Mouse (Mus musculus): ENCODE measurements around the gene Tmem132c.

DNA sequence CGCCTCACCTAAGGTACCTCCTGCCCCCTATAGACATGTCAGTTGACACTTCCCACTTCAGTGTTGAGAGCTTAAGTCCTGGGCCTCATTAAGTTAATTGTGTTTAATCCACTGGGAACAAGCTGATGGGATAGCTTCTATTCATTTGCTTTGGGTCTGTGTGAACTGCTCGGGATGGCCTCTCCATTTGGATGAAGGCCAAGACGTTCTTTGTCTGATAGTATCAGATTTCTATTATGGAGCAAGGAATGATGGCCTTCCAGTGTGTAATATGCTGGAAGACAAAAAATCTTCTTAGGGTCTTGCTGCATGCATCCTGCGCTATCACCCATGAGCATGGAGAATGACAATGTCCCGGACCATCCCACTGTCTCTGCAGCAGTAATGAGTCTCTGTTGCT is 141.0 kb downstream of the Tmem132c start:
- no peak for TF ChIP-seq POLR2A (IDR thresholded peaks at IDR 0.05; ENCODE audit: insufficient read length, low read depth)
- TF ChIP-seq E2F4 (IDR thresholded peaks at IDR 0.05; ENCODE audit: insufficient read depth), result no peak
- TF ChIP-seq MYOG (IDR thresholded peaks at IDR 0.05; ENCODE audit: control insufficient read depth in 1 of 3, insufficient read depth in 1 of 3, insufficient read length in 2 of 3, low read depth in 2 of 3), result no peak
- TF ChIP-seq USF1 (IDR thresholded peaks at IDR 0.05; ENCODE audit: low read depth), result no peak
- TF ChIP-seq MAX (IDR thresholded peaks at IDR 0.05; ENCODE audit: low read depth), result no peak
- no peak for TF ChIP-seq POLR2AphosphoS2 (IDR thresholded peaks at IDR 0.05; ENCODE audit: insufficient read length, low read depth)
- TF ChIP-seq CEBPB (IDR thresholded peaks at IDR 0.05; ENCODE audit: insufficient read depth, poor library complexity, severe bottlenecking), result no peak
- no peak for TF ChIP-seq SRF (IDR thresholded peaks at IDR 0.05; ENCODE audit: control insufficient read depth, insufficient read length, low read depth)

Data from myocyte (in vitro differentiated cells).